9 mouse cellular contexts compared by ENCODE assay signal in the genomic region with DNA sequence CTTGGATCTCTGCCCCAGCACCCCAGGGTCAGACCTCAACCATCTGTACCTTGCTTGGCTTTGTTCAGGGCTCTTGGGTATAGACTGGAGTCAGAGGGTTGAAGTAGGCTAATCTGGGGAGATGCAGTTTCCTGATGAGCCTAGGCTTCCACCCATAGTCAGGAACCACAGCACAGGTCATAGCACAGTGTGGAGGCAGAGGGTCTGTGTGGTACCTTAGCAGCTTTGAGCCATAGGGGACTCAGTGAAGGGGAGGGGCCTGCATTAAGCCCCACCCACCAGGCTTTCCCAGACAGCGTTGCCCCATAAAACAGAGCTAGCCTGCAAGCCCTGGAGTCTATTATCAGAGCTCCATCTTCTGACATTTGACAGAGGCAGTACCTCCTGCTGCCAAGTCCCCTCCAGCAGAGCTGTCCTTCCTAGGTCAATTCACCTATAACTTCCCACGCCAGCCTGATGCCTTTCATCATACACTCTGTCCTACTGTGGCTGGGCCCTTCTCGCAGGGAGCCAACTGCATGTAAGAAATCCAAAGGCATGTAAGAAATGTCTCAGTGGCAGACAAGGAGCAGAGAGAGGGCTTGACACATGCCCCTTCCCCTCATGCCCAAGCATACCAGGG. TPM values are rescaled to one million over a fixed set of nuclear protein-coding genes. Genes with fewer than 3 reads are reported as not detected.
DNase-seq lines count a peak whose midpoint lies in the region; ATAC-seq and TF ChIP-seq lines count a peak whose summit lies in the region.
"Had no signal": no experiment of that assay in that cellular context is flagged by ENCODE, and none has a peak within 500 bp of the region (broad histone marks: within the 10 kb centered on the region; RNA-seq: fewer than 3 reads in every experiment).

No protein-coding gene starts in this region.

- H3K4me1 ChIP-seq in intestine, embryonic 14.5 days (replicated peaks; ENCODE audit: control insufficient read depth, insufficient read depth, low read length) = peaks cover 8% of the 10 kb centered on the region
- H3K4me1 ChIP-seq in intestine, postnatal 0 days (replicated peaks; ENCODE audit: control insufficient read depth, insufficient read depth, low read length) = no peaks in the 10 kb centered on the region
- H3K4me1 ChIP-seq in forebrain, embryonic 11.5 days (replicated peaks; ENCODE audit: control insufficient read depth, insufficient read depth, low read length) = peaks cover 7% of the 10 kb centered on the region; the same call in 1 of the 2 replicates
- H3K4me1 ChIP-seq in hindbrain, postnatal 0 days (ENCODE audit: insufficient read depth, low read length) = peaks cover 18% of the 10 kb centered on the region
- peaks cover 16% of the 10 kb centered on the region for H3K4me1 ChIP-seq in neural tube, embryonic 14.5 days (ENCODE audit: control insufficient read depth, insufficient read depth, low read length)

- no peaks in the 10 kb centered on the region for H3K36me3 ChIP-seq in intestine, embryonic 14.5 days (ENCODE audit: control insufficient read depth, insufficient read depth, low read length)
- no peaks in the 10 kb centered on the region for H3K36me3 ChIP-seq in intestine, postnatal 0 days (ENCODE audit: control insufficient read depth, insufficient read depth)
- no peaks in the 10 kb centered on the region for H3K36me3 ChIP-seq in forebrain, embryonic 11.5 days (ENCODE audit: control insufficient read depth, insufficient read depth, low read length)
- H3K36me3 ChIP-seq in hindbrain, postnatal 0 days (ENCODE audit: insufficient read depth, low read length) = no peaks in the 10 kb centered on the region
- no peaks in the 10 kb centered on the region for H3K36me3 ChIP-seq in neural tube, embryonic 14.5 days (ENCODE audit: control insufficient read depth, insufficient read depth, low read length)
- H3K36me3 ChIP-seq: kidney, embryonic 15.5 days had no signal

- ATAC-seq in intestine, embryonic 14.5 days (replicated peaks; ENCODE audit: low FRiP score, low TSS enrichment, low read depth) = 0 out of 2 replicates have a peak, but pooled peaks have one; percentile 12
- ATAC-seq in intestine, postnatal 0 days = no peak
- peak; percentile 25; the same call in 1 of the 2 replicates for ATAC-seq in forebrain, embryonic 11.5 days (replicated peaks; ENCODE audit: low FRiP score)
- ATAC-seq in hindbrain, postnatal 0 days = no peak
- ATAC-seq in neural tube, embryonic 14.5 days (ENCODE audit: low read depth) = peak; percentile 26; the same call in 1 of the 2 replicates

- peak overlapping the region; percentile 9; the same call in 1 of the 2 replicates for H3K4me2 ChIP-seq in intestine, embryonic 14.5 days (ENCODE audit: low read length)
- no peak overlapping the region for H3K4me2 ChIP-seq in intestine, postnatal 0 days (replicated peaks; ENCODE audit: low read depth)
- H3K4me2 ChIP-seq in forebrain, embryonic 11.5 days (ENCODE audit: low read depth, low read length, severe bottlenecking) = no peak overlapping the region
- H3K4me2 ChIP-seq in hindbrain, postnatal 0 days (ENCODE audit: low read depth, low read length) = no peak overlapping the region
- no peak overlapping the region for H3K4me2 ChIP-seq in neural tube, embryonic 14.5 days (ENCODE audit: low read depth, low read length)
- H3K4me2 ChIP-seq: kidney, embryonic 15.5 days had no signal

- no peak for DNase-seq in intestine, embryonic 14.5 days (ENCODE audit: low spot score)
- no peak for DNase-seq in forebrain, embryonic 11.5 days (ENCODE audit: low spot score)
- no peak for DNase-seq in hindbrain, postnatal 0 days (ENCODE audit: low spot score)
- DNase-seq in left cerebral cortex, postnatal 10 days (ENCODE audit: extremely low spot score in 1 of 2, low spot score in 2 of 2) = no peak
- no peak for DNase-seq in adrenal gland, postnatal 10 days
- no peak for DNase-seq in left cerebral cortex, adult 9 months (ENCODE audit: low spot score in 2 of 2)

- H3K9ac ChIP-seq in intestine, embryonic 14.5 days (ENCODE audit: low read length) = no peak overlapping the region
- H3K9ac ChIP-seq in intestine, postnatal 0 days (ENCODE audit: low read depth, low read length) = no peak overlapping the region
- H3K9ac ChIP-seq in forebrain, embryonic 11.5 days (ENCODE audit: low read length) = no peak overlapping the region
- H3K9ac ChIP-seq in hindbrain, postnatal 0 days (replicated peaks; ENCODE audit: low read length) = no peak overlapping the region
- H3K9ac ChIP-seq in neural tube, embryonic 14.5 days (replicated peaks; ENCODE audit: low read depth, low read length) = no peak overlapping the region
- H3K9ac ChIP-seq: kidney, embryonic 15.5 days had no signal

- intact Hi-C loops in left cerebral cortex, postnatal 10 days (cut with DNase I) = no loop called here

- no peaks in the 10 kb centered on the region for H3K27me3 ChIP-seq in intestine, embryonic 14.5 days (replicated peaks; ENCODE audit: control insufficient read depth, insufficient read depth, low read length)
- H3K27me3 ChIP-seq in intestine, postnatal 0 days (replicated peaks; ENCODE audit: control insufficient read depth, insufficient read depth, low read length) = no peaks in the 10 kb centered on the region
- no peaks in the 10 kb centered on the region for H3K27me3 ChIP-seq in forebrain, embryonic 11.5 days (ENCODE audit: control insufficient read depth, insufficient read depth, low read length)
- no peaks in the 10 kb centered on the region for H3K27me3 ChIP-seq in hindbrain, postnatal 0 days (ENCODE audit: insufficient read depth, low read length)
- H3K27me3 ChIP-seq in neural tube, embryonic 14.5 days (ENCODE audit: control insufficient read depth, insufficient read depth, low read length) = no peaks in the 10 kb centered on the region

- H3K27ac ChIP-seq in intestine, embryonic 14.5 days (ENCODE audit: low read depth) = 0 out of 2 replicates have a peak overlapping the region, but pooled peaks have one; percentile 43
- no peak overlapping the region for H3K27ac ChIP-seq in intestine, postnatal 0 days (ENCODE audit: low read depth, low read length)
- H3K27ac ChIP-seq in forebrain, embryonic 11.5 days (ENCODE audit: low read depth, low read length) = peak overlapping the region; percentile 37; the same call in 1 of the 2 replicates
- peak overlapping the region; percentile 56; the same call in 1 of the 2 replicates for H3K27ac ChIP-seq in hindbrain, postnatal 0 days
- no peak overlapping the region for H3K27ac ChIP-seq in neural tube, embryonic 14.5 days (ENCODE audit: low read depth, low read length)
- H3K27ac ChIP-seq: kidney, embryonic 15.5 days had no signal

- TF ChIP-seq CTCF in intestine, postnatal 0 days (IDR thresholded peaks at IDR 0.05; ENCODE audit: low read depth) = no peak
- TF ChIP-seq CTCF in hindbrain, postnatal 0 days (IDR thresholded peaks at IDR 0.05; ENCODE audit: low read depth) = no peak

- H3K4me3 ChIP-seq in intestine, embryonic 14.5 days (ENCODE audit: low read depth, low read length) = no peak overlapping the region
- no peak overlapping the region for H3K4me3 ChIP-seq in intestine, postnatal 0 days (ENCODE audit: low read depth, low read length)
- H3K4me3 ChIP-seq in forebrain, embryonic 11.5 days (ENCODE audit: low read depth, low read length) = no peak overlapping the region
- H3K4me3 ChIP-seq in hindbrain, postnatal 0 days (ENCODE audit: low read length) = no peak overlapping the region
- no peak overlapping the region for H3K4me3 ChIP-seq in neural tube, embryonic 14.5 days (ENCODE audit: low read depth, low read length)
- H3K4me3 ChIP-seq: kidney, embryonic 15.5 days had no signal

- 41% methylated on average over 3 of the region's 3 CpGs for WGBS in intestine, embryonic 14.5 days
- 57% methylated on average over 3 of the region's 3 CpGs for WGBS in intestine, postnatal 0 days
- WGBS in forebrain, embryonic 11.5 days = 71% methylated on average over 3 of the region's 3 CpGs
- WGBS in hindbrain, postnatal 0 days = 38% methylated on average over 3 of the region's 3 CpGs
- WGBS in neural tube, embryonic 14.5 days = 41% methylated on average over 3 of the region's 3 CpGs

- no peaks in the 10 kb centered on the region for H3K9me3 ChIP-seq in intestine, embryonic 14.5 days (ENCODE audit: control insufficient read depth, low read length)
- no peaks in the 10 kb centered on the region for H3K9me3 ChIP-seq in intestine, postnatal 0 days (ENCODE audit: control insufficient read depth)
- no peaks in the 10 kb centered on the region for H3K9me3 ChIP-seq in forebrain, embryonic 11.5 days (ENCODE audit: control insufficient read depth, low read length)
- H3K9me3 ChIP-seq in hindbrain, postnatal 0 days (ENCODE audit: low read length) = no peaks in the 10 kb centered on the region
- H3K9me3 ChIP-seq in neural tube, embryonic 14.5 days (ENCODE audit: control insufficient read depth, low read length) = no peaks in the 10 kb centered on the region
- H3K9me3 ChIP-seq: kidney, embryonic 15.5 days had no signal

RNA-seq across cellular contexts. Expression of a gene that starts 54.5 kb away (rescaled TPM):
- 0.41 and 0.60 TPM in 2 replicates for polyA plus RNA-seq in intestine, embryonic 14.5 days (2014; fragmentation: Nextera tagmentation; extraction: Ambion mirVana)
- 0.07 and 0.22 TPM in 2 replicates for polyA plus RNA-seq in intestine, postnatal 0 days (2015; fragmentation: Nextera tagmentation; extraction: Ambion mirVana)
- 0.13 TPM in 1 of 2 replicates, not detected in the other for polyA plus RNA-seq in forebrain, embryonic 11.5 days (2014; fragmentation: Nextera tagmentation; extraction: Ambion mirVana)
- not detected in 2 replicates for total RNA-seq in hindbrain, postnatal 0 days (2014; rRNA removed)
- polyA plus RNA-seq in hindbrain, postnatal 0 days (2015; fragmentation: Nextera tagmentation; extraction: Ambion mirVana) = 0.11 TPM in 1 of 2 replicates, not detected in the other
- polyA plus RNA-seq in neural tube, embryonic 14.5 days (2014; fragmentation: Nextera tagmentation; extraction: Ambion mirVana) = 0.08 and 0.21 TPM in 2 replicates
- under 1 TPM; 0.53 to 0.62 TPM for total RNA-seq in left cerebral cortex, postnatal 10 days (2021)
- 10 to 100 TPM; 16.2 to 22.6 TPM for total RNA-seq in adrenal gland, postnatal 10 days (2021)

Comparison
In these comparisons a context has a peak if more than half of its experiments do, and no peak if none do; other contexts are left out.
1. ATAC-seq: peak in intestine, embryonic 14.5 days (single experiment), forebrain, embryonic 11.5 days (single experiment) and neural tube, embryonic 14.5 days (single experiment); none in intestine, postnatal 0 days (single experiment) and hindbrain, postnatal 0 days (single experiment).
2. H3K27ac ChIP-seq: peak in intestine, embryonic 14.5 days (single experiment), forebrain, embryonic 11.5 days (single experiment) and hindbrain, postnatal 0 days (single experiment); none in intestine, postnatal 0 days (single experiment) and neural tube, embryonic 14.5 days (single experiment).